Mouse (Mus musculus): ENCODE data around the gene Trf.

GRCm38 (mm10) chr9:103246526-103247168 lies 16.4 kb upstream of the Trf start:
- TF ChIP-seq CTCF (IDR thresholded peaks at IDR 0.05; ENCODE audit: low read depth, low read length), result peak; percentile 8
- TF ChIP-seq POLR2A (IDR thresholded peaks at IDR 0.05; ENCODE audit: insufficient read depth, low read length), result no peak
- TF ChIP-seq EP300 (IDR thresholded peaks at IDR 0.05; ENCODE audit: insufficient read depth, low read depth, low read length), result no peak

All from ES-Bruce4 (cell line).